Mouse (Mus musculus) urinary bladder, adult 2 months (tissue): Measurements from ENCODE around the gene Zar1. TPM values are rescaled to one million over a fixed set of nuclear protein-coding genes. Genes with fewer than 3 reads are reported as not detected.
A peak's percentile ranks its signal among the peaks of the same experiment; 100 is the strongest.
"Not testable (repeated sequence)": the region's sequence is repeated elsewhere in the genome, so short reads cannot be mapped to it uniquely, and the experiment has no call there.

ENCODE experiments used
- DNase-seq: peaks from one replicate; pipeline ENCODE4 v3.0.0; 2022; ENCODE audit warnings: low spot score
- polyA plus RNA-seq: library from polyadenylated mRNA; depleted of rRNA; stranded (reverse); fragments of >200 nt; gene quantifications from 2 replicates; pipeline ENCODE4 v1.2.3, GENCODE M21; 2012; rRNA removed

Zar1 gene
- not detected in 2 replicates for polyA plus RNA-seq

DNA sequence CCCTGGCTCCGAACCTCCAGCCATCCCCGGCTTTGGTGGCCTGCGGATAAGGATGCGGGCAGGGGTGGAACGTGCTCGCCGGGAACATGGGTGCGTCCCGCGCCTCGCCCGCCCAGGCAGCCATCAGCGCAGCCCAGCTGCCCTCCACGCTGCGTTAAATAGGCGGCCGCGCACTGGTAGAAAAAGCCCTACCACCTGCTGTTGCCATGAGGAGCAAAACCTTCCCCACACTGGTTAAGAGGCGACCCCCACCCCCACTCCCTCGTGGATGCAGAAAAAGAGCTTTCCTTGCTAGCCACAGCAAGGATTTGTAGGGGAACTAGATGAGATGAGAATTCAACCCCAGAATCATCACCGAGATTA lies at the start of gene Zar1:
Zar1 (minus strand) TSS at position 285 of the 363 bp plus-strand sequence.
- not testable (repeated sequence) for DNase-seq

DNA sequence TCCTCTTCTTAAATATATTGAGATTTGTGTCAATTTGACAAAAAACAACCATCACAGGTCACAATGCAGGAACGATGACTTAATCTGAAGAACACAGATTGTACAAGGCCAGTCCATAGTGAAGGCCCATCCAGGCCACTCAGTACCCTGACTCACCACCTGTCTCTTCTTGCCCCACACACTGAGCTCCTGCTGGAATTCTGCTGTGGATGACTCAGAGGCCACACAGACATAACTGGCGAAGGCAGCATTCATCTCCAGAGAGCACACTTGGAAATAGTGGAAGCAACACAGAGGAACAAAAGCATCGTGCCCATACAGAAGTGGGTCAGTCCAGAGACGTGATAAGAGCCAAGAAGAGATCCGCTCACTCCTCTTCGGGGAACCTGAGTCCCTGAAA lies 49.0 kb upstream of the Zar1 start:
- no peak for DNase-seq

DNA sequence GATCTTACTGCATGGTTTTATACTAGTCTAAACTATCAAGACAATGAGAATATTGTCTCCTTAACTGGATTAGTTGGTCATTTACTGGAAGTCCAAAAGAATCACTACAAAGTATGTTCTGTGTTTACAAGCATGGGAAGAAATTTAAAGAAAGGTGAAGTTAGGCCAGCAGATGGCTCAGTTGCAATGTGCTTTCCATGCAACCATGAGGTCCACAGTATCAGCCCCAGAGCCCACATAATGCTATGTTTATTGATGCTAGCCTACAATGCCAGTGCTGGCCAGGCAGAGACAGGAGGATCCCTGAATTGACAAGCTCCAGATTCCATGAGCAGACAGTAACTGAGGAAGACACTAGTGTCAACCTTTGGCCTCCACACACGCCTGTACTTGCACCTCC lies 40.0 kb upstream of the Zar1 start:
- DNase-seq, result no peak

DNA sequence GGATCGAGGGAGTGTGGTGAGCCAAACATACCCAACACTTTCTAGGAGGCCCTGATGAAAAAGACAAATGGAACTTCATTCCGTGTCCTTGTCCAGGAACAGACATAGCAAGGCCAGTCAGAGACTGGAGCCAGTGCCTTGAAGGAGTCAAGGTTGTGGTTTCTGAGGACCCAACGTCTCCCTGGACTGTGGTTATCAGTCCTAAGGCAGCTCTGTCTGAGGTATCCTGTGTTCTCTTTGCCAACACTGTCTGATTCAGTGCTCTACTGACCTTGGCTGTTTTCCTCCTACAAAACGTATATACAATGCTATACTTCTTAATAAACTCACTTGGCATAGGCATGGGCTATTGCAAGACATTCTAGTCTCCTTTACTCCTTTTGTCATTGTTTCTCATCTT lies 36.4 kb upstream of the Zar1 start:
- no peak for DNase-seq

DNA sequence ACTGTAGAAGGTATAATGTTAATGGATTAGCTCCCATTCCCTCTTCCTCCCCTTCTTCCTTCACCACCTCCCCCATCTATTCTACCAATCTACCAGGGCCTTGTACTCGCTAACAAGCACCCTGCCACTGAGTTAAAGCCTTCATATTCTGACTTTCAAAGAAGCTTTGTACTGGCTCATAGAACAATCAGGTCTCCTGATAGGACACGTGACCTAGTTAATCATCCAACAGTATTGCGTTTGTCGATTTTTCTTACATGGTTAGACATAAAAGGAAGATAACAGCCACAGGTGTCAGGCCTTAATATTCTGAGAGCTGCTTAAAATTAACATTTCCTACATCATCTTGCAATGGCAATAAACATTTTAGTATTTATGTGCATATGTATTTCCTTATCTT lies 22.1 kb upstream of the Zar1 start:
- no peak for DNase-seq

DNA sequence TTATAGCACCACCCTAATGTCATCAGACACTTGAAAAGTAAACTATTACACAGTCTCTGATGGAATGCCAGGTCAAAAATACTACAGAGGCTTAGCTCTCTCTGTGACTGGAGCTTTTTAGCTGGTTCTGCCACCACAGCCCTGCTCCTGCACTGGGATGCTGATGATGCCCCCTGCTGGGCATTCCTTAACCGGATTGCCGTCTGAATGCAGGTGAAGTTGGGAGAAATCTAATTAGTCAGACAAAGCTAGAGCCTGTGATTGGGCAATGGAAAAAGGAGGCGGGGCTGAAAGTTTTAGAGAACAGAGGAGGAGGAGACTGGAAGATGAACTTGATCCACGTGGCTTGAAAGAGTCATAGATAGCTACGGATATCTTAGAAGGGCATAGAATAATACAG lies 20.0 kb upstream of the Zar1 start:
- DNase-seq, result no peak

DNA sequence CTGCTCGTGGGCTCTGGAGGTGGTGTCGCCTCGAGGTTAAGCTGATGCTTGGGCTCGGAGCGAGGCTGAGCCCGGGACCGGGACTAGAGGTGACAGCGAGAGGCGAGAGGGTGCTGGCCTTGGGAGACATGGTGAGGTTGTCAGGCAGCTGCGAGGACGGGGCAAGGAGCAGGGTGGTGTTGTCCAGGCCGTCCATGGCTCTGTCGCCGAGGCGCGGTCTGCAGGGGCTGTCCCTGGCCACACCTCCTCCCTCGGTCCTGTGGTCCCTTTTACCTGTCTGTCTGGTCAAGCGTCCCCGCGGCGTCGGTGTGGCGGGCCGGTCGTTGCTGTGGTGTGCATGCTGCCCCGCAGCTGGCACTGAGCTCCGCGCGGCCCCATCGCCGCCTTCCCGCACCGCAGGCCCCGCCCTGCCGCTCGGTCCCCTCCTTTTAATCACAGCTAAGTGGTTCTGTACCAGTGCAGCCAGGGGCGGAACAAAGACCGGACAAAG lies 6.2 kb upstream of the Zar1 start, which contains the start of gene Gm5868:
Gm5868 (minus strand) TSS at position 360 of the 490 bp plus-strand sequence.
- no peak for DNase-seq

DNA sequence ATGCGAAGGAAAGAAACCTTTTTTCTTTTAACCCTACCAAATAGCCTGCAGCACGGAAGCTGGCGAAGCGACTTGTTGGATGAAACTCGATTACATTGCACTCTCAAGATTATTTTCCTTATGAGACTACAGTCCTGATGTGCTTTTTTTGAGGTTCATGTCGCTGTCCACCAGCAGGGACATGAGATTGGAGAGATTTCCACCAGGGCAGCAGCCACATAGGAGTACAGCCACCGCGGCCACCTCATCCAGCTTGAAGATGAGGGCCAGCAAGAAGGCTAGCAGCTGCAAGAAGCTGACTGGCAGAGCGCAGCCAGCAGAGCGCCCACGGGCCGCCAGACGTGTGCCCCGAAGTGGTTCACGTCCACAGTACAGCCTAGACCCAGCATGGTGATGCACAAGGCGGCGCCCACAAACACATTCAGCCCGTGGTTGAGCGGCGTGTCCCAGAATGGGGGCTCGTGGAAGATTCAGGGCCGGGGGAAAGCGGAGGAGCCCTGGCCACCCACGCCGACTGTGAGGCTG lies 5.7 kb upstream of the Zar1 start:
- DNase-seq, result not testable (repeated sequence)

DNA sequence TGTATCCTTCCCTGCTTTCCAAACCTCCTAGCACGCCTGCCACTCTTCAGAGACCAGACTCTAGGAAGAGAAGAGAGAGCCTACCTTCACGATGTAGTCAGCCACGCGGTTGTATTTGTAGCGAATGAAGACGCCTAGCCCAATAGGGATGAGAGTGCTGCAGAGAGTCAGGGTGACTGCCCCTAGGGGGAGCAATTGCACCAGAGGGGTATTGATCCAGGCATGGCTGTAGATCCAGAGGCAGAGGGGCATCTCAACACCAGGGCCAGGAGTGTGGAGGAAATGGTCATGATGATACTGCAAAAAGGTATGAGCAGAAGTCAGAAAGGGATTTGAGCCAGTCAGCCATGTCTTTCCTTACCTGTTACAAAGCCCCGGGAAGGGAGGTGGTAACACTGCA lies 5.1 kb upstream of the Zar1 start:
- DNase-seq, result not testable (repeated sequence)

DNA sequence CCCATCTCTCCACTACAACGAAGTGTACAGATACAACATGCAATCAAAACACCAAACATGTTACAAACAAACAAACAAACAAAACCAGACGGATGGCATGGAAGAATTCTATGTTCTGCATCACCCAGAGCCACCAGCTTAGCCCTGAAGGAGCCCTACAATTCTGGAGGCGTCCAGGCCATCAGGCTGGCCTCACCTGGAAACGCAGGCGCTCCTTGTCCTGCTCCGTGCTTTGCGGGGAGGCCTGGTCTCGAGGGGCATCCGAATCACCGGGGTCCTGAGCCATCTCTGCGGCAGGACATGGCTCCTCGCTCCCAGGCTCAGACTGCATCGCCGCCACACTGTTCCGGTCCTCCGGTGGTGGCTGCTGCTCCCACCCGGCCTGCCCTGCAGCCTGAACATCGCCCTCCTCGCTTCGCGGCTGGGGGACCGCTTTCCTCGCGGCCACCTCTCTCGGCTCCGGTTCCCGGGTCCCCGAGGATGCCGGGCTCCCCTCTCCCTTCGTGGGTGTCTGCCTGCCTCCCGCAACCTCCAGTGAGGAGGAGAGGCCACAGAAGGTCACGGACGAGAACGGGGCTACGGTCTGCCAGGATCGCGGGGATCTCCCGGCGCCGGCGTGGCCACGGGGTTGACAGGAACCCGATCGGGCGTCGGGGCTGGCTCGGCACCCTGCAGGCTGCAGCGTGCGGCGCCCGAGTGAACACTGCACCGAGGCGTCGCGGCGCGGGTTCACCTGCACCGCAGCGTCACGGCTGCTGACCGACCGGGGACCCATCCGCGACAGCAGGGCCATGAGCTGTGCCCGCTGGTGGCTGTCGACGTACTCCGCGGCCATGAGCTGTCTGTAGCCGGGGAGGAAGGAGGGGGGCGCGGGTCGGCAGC lies 725 bp downstream of the Zar1 start:
- peak; percentile 21 for DNase-seq

DNA sequence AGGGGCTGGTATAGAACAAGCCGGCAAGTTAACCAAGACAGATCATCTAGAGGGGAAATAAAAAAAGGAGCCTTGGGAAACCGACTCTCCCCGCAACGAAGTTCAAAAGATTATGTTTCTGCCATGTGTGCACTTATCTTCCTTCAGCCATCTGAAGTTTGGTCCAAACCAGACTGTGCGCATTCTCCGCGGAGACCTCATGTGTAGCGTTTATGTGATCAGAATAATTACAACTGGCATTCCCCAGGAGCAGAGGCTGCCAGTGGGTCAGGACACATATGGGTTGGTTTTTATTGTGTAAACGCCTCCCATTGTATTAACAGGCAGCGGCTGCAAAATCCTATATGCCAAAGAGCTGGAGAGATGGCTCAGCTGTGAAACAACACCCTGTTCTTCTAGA lies 1.5 kb downstream of the Zar1 start:
- DNase-seq, result not testable (repeated sequence)

DNA sequence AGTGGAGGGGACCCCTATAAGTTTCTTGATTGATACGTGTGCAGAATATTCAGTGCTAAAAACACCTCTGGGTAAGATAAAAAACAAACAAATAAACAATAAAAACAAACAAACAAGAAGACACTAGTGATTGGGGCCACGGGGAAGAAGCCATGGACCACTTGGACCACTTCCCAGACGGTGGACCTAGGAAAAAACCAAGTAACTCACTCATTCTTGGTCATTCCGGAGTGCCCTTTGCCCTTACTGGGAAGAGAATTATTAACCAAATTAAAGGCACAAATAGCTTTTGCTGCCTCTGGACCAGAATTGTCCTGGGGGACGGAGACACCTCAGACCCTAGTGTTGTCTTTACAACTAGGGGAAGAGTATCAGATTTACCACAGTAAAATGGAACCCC lies 15.4 kb downstream of the Zar1 start:
- no peak for DNase-seq

DNA sequence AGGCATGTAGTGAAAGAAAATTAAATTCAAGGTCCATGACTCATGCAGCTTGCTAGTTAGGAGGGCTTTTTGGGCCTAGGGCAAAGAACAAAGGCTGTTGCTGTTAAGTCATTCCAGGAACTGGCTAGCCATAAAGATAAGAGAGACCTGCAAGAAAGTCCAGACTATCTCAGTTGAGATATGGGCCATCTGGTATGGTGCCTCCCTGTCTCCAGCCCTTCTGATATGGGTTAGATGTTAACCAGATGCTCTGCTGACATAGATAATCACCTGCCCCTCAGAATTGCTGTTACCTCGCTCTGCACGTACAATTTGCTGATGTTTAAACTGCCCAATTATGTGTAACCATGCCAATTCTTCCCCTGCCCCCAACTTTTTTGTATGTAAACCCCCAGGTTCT lies 17.9 kb downstream of the Zar1 start:
- DNase-seq, result not testable (repeated sequence)

DNA sequence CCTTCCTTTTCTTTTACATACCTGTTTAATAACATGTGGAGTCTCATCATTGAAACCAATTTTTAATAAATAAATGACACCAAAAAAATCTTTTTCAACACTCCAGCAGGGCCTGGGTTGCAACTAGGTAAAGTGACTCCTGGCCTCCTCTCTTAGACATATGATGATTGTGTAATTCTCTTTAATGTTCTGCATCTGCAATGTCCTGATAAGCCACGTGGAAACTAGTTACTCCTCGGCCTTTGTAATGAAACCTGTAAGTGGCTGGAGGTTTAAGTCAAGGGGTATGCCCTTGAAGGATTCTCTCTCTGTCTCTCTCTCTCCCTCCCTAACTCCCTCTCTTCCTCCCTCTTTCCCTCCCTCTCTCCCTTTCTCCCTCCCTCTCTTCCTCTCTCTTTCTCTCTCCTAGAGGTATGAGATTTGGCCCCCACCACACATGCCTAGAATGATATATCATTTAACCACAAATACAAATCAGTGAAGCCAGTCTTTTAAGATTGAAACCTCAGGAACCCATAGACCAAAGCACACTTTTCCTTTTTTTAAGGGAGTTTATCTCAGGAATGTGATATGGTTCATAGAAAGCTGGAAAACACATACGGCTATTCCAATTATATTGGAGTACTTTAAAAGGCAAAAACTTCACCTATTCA lies 20.0 kb downstream of the Zar1 start:
- no peak for DNase-seq

DNA sequence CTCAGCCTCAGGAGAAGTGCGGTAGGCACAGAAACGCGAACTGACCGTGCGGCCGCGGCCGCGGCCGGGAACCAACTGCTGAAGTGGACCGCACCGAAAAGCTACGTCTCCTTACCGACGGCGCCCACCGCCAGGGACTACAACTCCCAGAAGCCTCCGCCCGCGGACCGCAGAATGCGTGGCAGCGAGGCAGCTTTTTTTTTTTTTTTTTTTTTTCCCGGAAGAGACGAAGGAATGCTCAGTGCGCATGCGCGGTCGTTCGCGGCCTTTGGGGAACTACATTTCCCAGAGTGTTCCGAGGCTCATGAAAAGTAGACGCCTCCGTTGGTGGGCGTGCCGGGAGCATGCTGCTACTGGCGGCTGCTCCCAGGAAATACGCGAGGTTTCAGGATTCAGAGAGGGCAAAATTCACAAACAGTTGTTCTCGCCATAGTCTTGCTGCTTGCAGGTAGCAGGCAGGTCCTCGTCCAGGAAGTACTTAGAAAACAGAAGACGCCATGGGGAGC lies 21.5 kb downstream of the Zar1 start, which contains the start of gene Nfxl1:
Nfxl1 (minus strand) TSS at position 141 of the 506 bp plus-strand sequence.
- DNase-seq, result peak; percentile 83

DNA sequence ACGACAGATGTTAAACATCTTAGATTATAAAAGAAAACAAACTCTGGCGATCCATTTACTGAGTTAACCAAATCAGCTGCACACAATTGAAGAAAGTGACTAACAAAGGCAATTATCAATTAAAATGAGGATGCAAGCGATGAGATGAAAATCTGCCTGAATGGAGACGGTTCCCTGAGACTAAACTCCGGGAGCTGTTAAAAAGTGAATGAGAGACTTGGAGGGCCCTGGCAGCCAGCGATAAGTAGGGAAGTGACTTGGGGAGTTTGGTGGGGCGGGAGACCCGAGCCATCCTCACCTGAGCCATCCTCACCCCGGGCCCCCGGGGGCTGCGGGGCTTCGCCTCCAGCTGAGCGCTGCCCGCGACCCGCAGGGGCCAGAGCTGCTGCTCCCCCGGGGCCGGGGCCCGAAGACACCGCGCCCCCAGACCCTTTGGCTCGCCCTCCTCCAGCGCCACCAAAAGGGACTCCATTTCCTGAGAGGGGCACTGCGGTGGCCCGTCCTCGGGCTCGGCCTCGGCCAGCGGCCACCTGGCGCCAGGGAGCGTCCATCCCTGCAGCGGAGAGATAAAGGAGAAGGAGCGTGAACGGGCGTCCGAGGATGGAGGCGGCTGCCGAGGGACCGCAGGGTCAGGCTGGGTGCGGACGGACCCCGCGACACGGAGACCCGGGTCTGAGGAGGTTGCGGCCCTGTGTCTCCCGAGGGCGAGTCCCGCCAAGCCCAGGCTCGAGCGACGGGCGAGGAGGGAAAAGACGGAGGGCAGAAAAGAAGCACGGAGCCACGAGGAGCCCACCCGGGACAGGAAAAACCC lies 22.1 kb downstream of the Zar1 start:
- peak; percentile 49 for DNase-seq

DNA sequence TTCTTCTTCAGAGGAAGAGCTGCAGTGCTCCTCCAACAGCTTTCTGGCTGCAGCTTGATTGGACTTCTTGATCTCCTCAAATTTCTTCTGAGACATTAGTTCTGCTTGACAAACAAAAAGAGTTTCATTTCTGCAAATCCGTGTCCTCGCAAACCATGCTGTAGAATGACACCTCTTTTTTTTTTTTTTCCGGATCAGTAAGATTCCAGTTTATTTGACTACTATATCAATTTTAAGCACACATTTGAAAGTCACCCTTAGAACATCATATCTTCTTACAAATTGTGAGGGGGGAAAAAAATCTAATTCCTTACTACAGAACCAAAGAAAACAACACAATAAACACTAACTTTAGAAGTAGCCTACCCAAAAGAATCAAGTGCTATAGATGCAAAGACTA lies 24.8 kb downstream of the Zar1 start:
- no peak for DNase-seq

DNA sequence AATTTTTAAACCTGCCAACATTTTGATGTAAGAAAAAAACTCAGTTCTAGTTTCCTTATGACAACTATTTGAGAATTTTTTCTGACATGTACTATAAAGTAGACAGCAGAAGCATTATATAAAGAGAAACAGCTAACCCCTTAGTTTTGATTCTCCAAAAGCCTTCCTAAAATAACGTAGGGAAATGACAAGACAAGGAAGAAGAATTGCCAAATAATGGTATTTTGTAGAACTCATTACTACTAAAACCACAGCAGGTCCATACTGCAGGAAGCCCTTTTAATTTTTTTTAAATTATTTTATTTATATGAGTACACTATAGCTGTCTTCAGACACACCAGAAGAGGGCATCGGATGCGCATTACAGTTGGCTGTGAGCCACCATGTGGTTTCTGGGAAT lies 29.8 kb downstream of the Zar1 start:
- no peak for DNase-seq

DNA sequence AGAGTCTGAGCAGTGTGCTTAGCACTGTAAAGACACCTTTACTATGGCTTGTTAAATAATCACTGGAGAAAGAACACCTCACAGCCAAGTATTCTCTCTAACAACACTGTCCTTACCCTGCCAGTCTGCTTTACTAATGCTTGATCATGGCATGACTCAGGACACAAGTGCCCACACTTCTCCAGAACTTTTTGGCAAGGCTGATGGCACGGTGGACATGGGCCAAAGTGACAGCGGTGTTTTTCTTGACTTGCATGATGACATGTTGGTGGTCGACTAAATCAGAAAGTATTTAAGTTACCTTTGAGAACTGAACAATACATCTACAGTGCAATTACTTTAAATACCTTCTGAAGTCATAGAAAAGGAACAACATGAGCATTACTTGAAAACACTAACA lies 52.2 kb downstream of the Zar1 start:
- no peak for DNase-seq
